ENCODE assay signal across 8 mouse cellular contexts in the genomic region with DNA sequence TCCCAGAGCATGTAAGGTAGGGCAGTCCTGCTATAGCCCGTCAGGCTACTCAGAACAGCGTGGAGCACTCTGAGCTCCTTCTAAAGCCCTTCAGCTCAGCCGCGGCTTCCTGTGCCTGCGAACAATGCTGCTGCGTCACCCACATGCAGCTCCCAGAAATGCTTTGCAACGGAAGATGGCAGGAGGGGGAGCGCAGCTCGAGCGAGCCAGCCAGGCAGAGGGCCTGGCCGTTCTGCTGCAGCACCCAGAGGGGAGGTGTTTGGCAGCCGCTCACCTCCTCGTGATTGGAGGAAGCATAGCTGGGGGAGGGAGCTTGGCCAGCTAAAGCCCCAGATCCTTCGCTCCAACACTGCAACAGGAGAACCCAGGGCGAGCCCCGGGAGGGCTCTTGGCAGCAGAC. TPM values are rescaled to one million over a fixed set of nuclear protein-coding genes. Genes with fewer than 3 reads are reported as not detected.
DNase-seq lines count a peak whose midpoint lies in the region; ATAC-seq lines count a peak whose summit lies in the region.

No protein-coding gene starts in this region.

- H3K36me3 ChIP-seq in hindbrain, embryonic 12.5 days: peaks cover 23% of the 10 kb centered on the region

- H3K27ac ChIP-seq in hindbrain, embryonic 12.5 days: peak overlapping the region; percentile 92

- H3K4me1 ChIP-seq in hindbrain, embryonic 12.5 days: peaks cover 26% of the 10 kb centered on the region

- 0% methylated on average over 16 of the region's 16 CpGs for WGBS in hindbrain, embryonic 12.5 days

- peak; percentile 99 for DNase-seq in NIH3T3 (ENCODE audit: low read depth)
- peak; percentile 95 to 97 for DNase-seq in cerebellum, postnatal 10 days
- peak; percentile 87 to 90 for DNase-seq in frontal cortex, postnatal 10 days (ENCODE audit: low spot score in 2 of 2)
- DNase-seq in layer of hippocampus, postnatal 14 days (ENCODE audit: low spot score in 2 of 2): peak; percentile 90 to 97
- peak; percentile 93 for DNase-seq in lung, postnatal 14 days
- DNase-seq in retina, adult 2 months (ENCODE audit: low read depth, low spot score): peak; percentile 64
- DNase-seq in thymus, postnatal 36 days: peak; percentile 86 to 92

- peak overlapping the region; percentile 84 for H3K4me2 ChIP-seq in hindbrain, embryonic 12.5 days (replicated peaks)

- H3K9me3 ChIP-seq in hindbrain, embryonic 12.5 days (replicated peaks): no peaks in the 10 kb centered on the region

- peak; percentile 98 for ATAC-seq in hindbrain, embryonic 12.5 days (ENCODE audit: low FRiP score)

- peak overlapping the region; percentile 58 for H3K4me3 ChIP-seq in hindbrain, embryonic 12.5 days

- no peaks in the 10 kb centered on the region for H3K27me3 ChIP-seq in hindbrain, embryonic 12.5 days

- peak overlapping the region; percentile 77 for H3K9ac ChIP-seq in hindbrain, embryonic 12.5 days

RNA-seq across cellular contexts. Expression of a gene that starts 27.8 kb away (rescaled TPM):
- polyA plus RNA-seq in hindbrain, embryonic 12.5 days (2016; fragmentation: Nextera tagmentation; extraction: Ambion mirVana): 21.8 and 22.0 TPM in 2 replicates
- total RNA-seq in layer of hippocampus, postnatal 14 days (2021): 100 to 1,000 TPM; 146 to 150 TPM

RNA-seq across cellular contexts. Expression of a gene that starts 50.9 kb away (rescaled TPM):
- 17.5 and 22.1 TPM in 2 replicates for polyA plus RNA-seq in hindbrain, embryonic 12.5 days (2016; fragmentation: Nextera tagmentation; extraction: Ambion mirVana)
- 10 to 100 TPM; 70.3 to 81.8 TPM for total RNA-seq in layer of hippocampus, postnatal 14 days (2021)

Comparison
In these comparisons a context has a peak if more than half of its experiments do, and no peak if none do; other contexts are left out.
1. Peak in every context shown above with its lines: DNase-seq, ATAC-seq, H3K4me3 ChIP-seq and H3K27ac ChIP-seq.